In genomic region chr13:60111465-60111864, GRCm38 (mm10) we compare ENCODE assay signal across 24 mouse cellular contexts.
DNase-seq lines count a peak whose midpoint lies in the region; ATAC-seq lines count a peak whose summit lies in the region.
"Had no signal": no experiment of that assay in that cellular context is flagged by ENCODE, and none has a peak within 500 bp of the region (broad histone marks: within the 10 kb centered on the region; RNA-seq: fewer than 3 reads in every experiment).

No protein-coding gene starts in this region.

- H3K36me3 ChIP-seq in hindbrain, embryonic 10.5 days = no peaks in the 10 kb centered on the region
- no peaks in the 10 kb centered on the region for H3K36me3 ChIP-seq in hindbrain, embryonic 14.5 days (replicated peaks; ENCODE audit: control insufficient read depth, insufficient read depth)
- H3K36me3 ChIP-seq in midbrain, embryonic 13.5 days = no peaks in the 10 kb centered on the region
- no peaks in the 10 kb centered on the region for H3K36me3 ChIP-seq in midbrain, embryonic 14.5 days (ENCODE audit: control insufficient read depth, insufficient read depth, low read length)
- no peaks in the 10 kb centered on the region for H3K36me3 ChIP-seq in limb, embryonic 10.5 days
- H3K36me3 ChIP-seq: heart, embryonic 15.5 days; neural tube, embryonic 15.5 days had no signal

- H3K9ac ChIP-seq in hindbrain, embryonic 14.5 days = no peak overlapping the region
- H3K9ac ChIP-seq in midbrain, embryonic 13.5 days (replicated peaks) = no peak overlapping the region
- H3K9ac ChIP-seq in midbrain, embryonic 14.5 days (replicated peaks; ENCODE audit: low read length) = no peak overlapping the region
- H3K9ac ChIP-seq: heart, embryonic 15.5 days; neural tube, embryonic 15.5 days had no signal

- H3K27me3 ChIP-seq in hindbrain, embryonic 10.5 days (ENCODE audit: insufficient read depth, poor library complexity, severe bottlenecking) = no peaks in the 10 kb centered on the region
- no peaks in the 10 kb centered on the region for H3K27me3 ChIP-seq in hindbrain, embryonic 14.5 days (ENCODE audit: control insufficient read depth, insufficient read depth, low read length)
- no peaks in the 10 kb centered on the region for H3K27me3 ChIP-seq in midbrain, embryonic 13.5 days
- H3K27me3 ChIP-seq in midbrain, embryonic 14.5 days (ENCODE audit: control insufficient read depth, insufficient read depth, low read length) = no peaks in the 10 kb centered on the region
- no peaks in the 10 kb centered on the region for H3K27me3 ChIP-seq in limb, embryonic 10.5 days (ENCODE audit: low read depth, poor library complexity, severe bottlenecking)
- H3K27me3 ChIP-seq: heart, embryonic 15.5 days; neural tube, embryonic 15.5 days had no signal

- peaks cover 26% of the 10 kb centered on the region for H3K4me1 ChIP-seq in hindbrain, embryonic 10.5 days (replicated peaks)
- H3K4me1 ChIP-seq in hindbrain, embryonic 14.5 days (replicated peaks; ENCODE audit: control insufficient read depth, insufficient read depth, low read length) = peaks cover 22% of the 10 kb centered on the region
- H3K4me1 ChIP-seq in midbrain, embryonic 13.5 days (replicated peaks) = peaks cover 19% of the 10 kb centered on the region
- H3K4me1 ChIP-seq in midbrain, embryonic 14.5 days (ENCODE audit: control insufficient read depth, insufficient read depth, low read length) = peaks cover 16% of the 10 kb centered on the region
- peaks cover 29% of the 10 kb centered on the region for H3K4me1 ChIP-seq in limb, embryonic 10.5 days

- H3K4me3 ChIP-seq in hindbrain, embryonic 10.5 days = no peak overlapping the region
- H3K4me3 ChIP-seq in hindbrain, embryonic 14.5 days (replicated peaks; ENCODE audit: low read length) = no peak overlapping the region
- no peak overlapping the region for H3K4me3 ChIP-seq in midbrain, embryonic 13.5 days (replicated peaks)
- no peak overlapping the region for H3K4me3 ChIP-seq in midbrain, embryonic 14.5 days (replicated peaks; ENCODE audit: low read depth, low read length)
- H3K4me3 ChIP-seq in limb, embryonic 10.5 days = no peak overlapping the region
- H3K4me3 ChIP-seq: erythroblast, embryonic 14.5 days; heart, embryonic 15.5 days; myocyte; neural tube, embryonic 15.5 days had no signal

- no peak for ATAC-seq in hindbrain, embryonic 14.5 days (ENCODE audit: low FRiP score)
- ATAC-seq in midbrain, embryonic 13.5 days = no peak
- ATAC-seq in midbrain, embryonic 14.5 days (ENCODE audit: low FRiP score, low TSS enrichment) = no peak

- H3K9me3 ChIP-seq in hindbrain, embryonic 10.5 days = no peaks in the 10 kb centered on the region
- H3K9me3 ChIP-seq in hindbrain, embryonic 14.5 days (ENCODE audit: control insufficient read depth, low read length) = no peaks in the 10 kb centered on the region
- no peaks in the 10 kb centered on the region for H3K9me3 ChIP-seq in midbrain, embryonic 13.5 days
- no peaks in the 10 kb centered on the region for H3K9me3 ChIP-seq in midbrain, embryonic 14.5 days (ENCODE audit: control insufficient read depth, low read length)
- no peaks in the 10 kb centered on the region for H3K9me3 ChIP-seq in limb, embryonic 10.5 days (replicated peaks)
- H3K9me3 ChIP-seq: heart, embryonic 15.5 days; neural tube, embryonic 15.5 days had no signal

- DNase-seq in hindbrain, embryonic 10.5 days (ENCODE audit: low spot score) = no peak
- DNase-seq in hindbrain, embryonic 14.5 days (ENCODE audit: low spot score) = no peak
- DNase-seq in midbrain, embryonic 14.5 days = no peak
- DNase-seq in limb, embryonic 10.5 days (ENCODE audit: low spot score) = no peak
- DNase-seq in natural killer cell, adult 2 months (ENCODE audit: low spot score in 2 of 2) = no peak
- DNase-seq in layer of hippocampus, adult 9-11 months = no peak
- DNase-seq: adrenal gland, postnatal 25 days; B cell, adult 2 months; cerebellum, adult 18-20 months; cerebellum, postnatal 36 days; gastrocnemius, postnatal 14 days; heart, adult 18-20 months; heart, postnatal 4 days; kidney, adult 8-10 months; lung, adult 2 months; lung, postnatal 4 days; right cerebral cortex, postnatal 25 days; thymus, adult 2 months had no signal

- H3K27ac ChIP-seq in hindbrain, embryonic 10.5 days = peak overlapping the region; percentile 86
- H3K27ac ChIP-seq in hindbrain, embryonic 14.5 days = no peak overlapping the region; the same call in 1 of the 2 replicates
- H3K27ac ChIP-seq in midbrain, embryonic 13.5 days = peak overlapping the region; percentile 73; the same call in 1 of the 2 replicates
- no peak overlapping the region for H3K27ac ChIP-seq in midbrain, embryonic 14.5 days (replicated peaks; ENCODE audit: low read depth, low read length)
- peak overlapping the region; percentile 92; the same call in 1 of the 2 replicates for H3K27ac ChIP-seq in limb, embryonic 10.5 days
- H3K27ac ChIP-seq: heart, embryonic 15.5 days; neural tube, embryonic 15.5 days had no signal

- 98% methylated on average over 2 of the region's 2 CpGs for WGBS in hindbrain, embryonic 10.5 days
- 96% methylated on average over 2 of the region's 2 CpGs for WGBS in hindbrain, embryonic 14.5 days
- 87% methylated on average over 2 of the region's 2 CpGs for WGBS in midbrain, embryonic 13.5 days
- 96% methylated on average over 2 of the region's 2 CpGs for WGBS in midbrain, embryonic 14.5 days
- 87% methylated on average over 2 of the region's 2 CpGs for whole genome bisulfite sequencing in limb, embryonic 10.5 days

- no peak overlapping the region for H3K4me2 ChIP-seq in hindbrain, embryonic 14.5 days (replicated peaks)
- no peak overlapping the region for H3K4me2 ChIP-seq in midbrain, embryonic 13.5 days (replicated peaks)
- H3K4me2 ChIP-seq in midbrain, embryonic 14.5 days (ENCODE audit: low read length) = no peak overlapping the region
- H3K4me2 ChIP-seq: heart, embryonic 15.5 days; liver, embryonic 11.5 days had no signal

Comparison
In these comparisons a context has a peak if more than half of its experiments do, and no peak if none do; other contexts are left out.
1. H3K27ac ChIP-seq: peak in hindbrain, embryonic 10.5 days (single experiment), midbrain, embryonic 13.5 days (single experiment) and limb, embryonic 10.5 days (single experiment); none in hindbrain, embryonic 14.5 days (single experiment) and midbrain, embryonic 14.5 days (single experiment).